Mouse (Mus musculus): Measurements from ENCODE around the gene Kdm4d.
"Not testable (repeated sequence)": the region's sequence is repeated elsewhere in the genome, so short reads cannot be mapped to it uniquely, and the experiment has no call there.

The Kdm4d gene

GRCm38 (mm10) chr9:14500023-14500915 is at the start of gene Kdm4d, which contains the start of gene Cwc15:
Gene Kdm4d (minus strand): TSS chr9:14500482.
Gene Cwc15 (plus strand): TSS chr9:14500617.
- DNase-seq (ENCODE audit: low spot score) = peak; percentile 94

GRCm38 (mm10) chr9:14548366-14548761 is 48.1 kb upstream of the Kdm4d start:
- DNase-seq (ENCODE audit: low spot score) = no peak

GRCm38 (mm10) chr9:14547584-14548365 is 47.5 kb upstream of the Kdm4d start:
- DNase-seq (ENCODE audit: low spot score) = no peak

- DNase-seq (ENCODE audit: low spot score) = no peak
These were observed 43.9 kb upstream of the Kdm4d start for GRCm38 (mm10) chr9:14544034-14544757.

- no peak for DNase-seq (ENCODE audit: low spot score)
These were observed 34.7 kb upstream of the Kdm4d start for GRCm38 (mm10) chr9:14534833-14535456.

GRCm38 (mm10) chr9:14533659-14534058 is 33.4 kb upstream of the Kdm4d start:
- no peak for DNase-seq (ENCODE audit: low spot score)

- DNase-seq (ENCODE audit: low spot score) = no peak
These were observed 32.0 kb upstream of the Kdm4d start for GRCm38 (mm10) chr9:14532283-14532682.

GRCm38 (mm10) chr9:14530004-14530403 is 29.7 kb upstream of the Kdm4d start:
- DNase-seq (ENCODE audit: low spot score) = no peak

GRCm38 (mm10) chr9:14523408-14524043 is 23.2 kb upstream of the Kdm4d start:
- peak; percentile 63 for DNase-seq (ENCODE audit: low spot score)

- no peak for DNase-seq (ENCODE audit: low spot score)
These were observed 21.4 kb upstream of the Kdm4d start for GRCm38 (mm10) chr9:14521695-14522094.

GRCm38 (mm10) chr9:14520971-14521670 is 20.8 kb upstream of the Kdm4d start:
- no peak for DNase-seq (ENCODE audit: low spot score)

- DNase-seq (ENCODE audit: low spot score) = no peak
These were observed 17.8 kb upstream of the Kdm4d start for GRCm38 (mm10) chr9:14518105-14518504.

- DNase-seq (ENCODE audit: low spot score) = no peak
These were observed 17.0 kb upstream of the Kdm4d start for GRCm38 (mm10) chr9:14517296-14517695.

- DNase-seq (ENCODE audit: low spot score) = peak; percentile 17
These were observed 12.6 kb upstream of the Kdm4d start for GRCm38 (mm10) chr9:14512633-14513445.

GRCm38 (mm10) chr9:14500916-14501424 is 688 bp upstream of the Kdm4d start:
- no peak for DNase-seq (ENCODE audit: low spot score)

- no peak for DNase-seq (ENCODE audit: low spot score)
These were observed 1.2 kb downstream of the Kdm4d start for GRCm38 (mm10) chr9:14498896-14499705.

- not testable (repeated sequence) for DNase-seq (ENCODE audit: low spot score)
These were observed 36.6 kb downstream of the Kdm4d start for GRCm38 (mm10) chr9:14463668-14464067.

- DNase-seq (ENCODE audit: low spot score) = not testable (repeated sequence)
These were observed 37.7 kb downstream of the Kdm4d start for GRCm38 (mm10) chr9:14462536-14462935.

GRCm38 (mm10) chr9:14456320-14456719 is 44.0 kb downstream of the Kdm4d start:
- DNase-seq (ENCODE audit: low spot score) = no peak
